Mouse (Mus musculus) adrenal gland, postnatal 4 days (tissue): ENCODE results near the gene Tk1. TPM values are rescaled to one million over a fixed set of nuclear protein-coding genes. Genes with fewer than 3 reads are reported as not detected.

Source experiments
- DNase-seq, 2 experiments: peaks; one replicate each; pipeline ENCODE4 v3.0.0; 2021 to 2022; ENCODE audit warnings: low spot score in 2 of 2, mixed read lengths in 2 of 2
- total RNA-seq, 2 experiments: library from RNA; stranded (reverse); gene quantifications; 2 replicates each; pipeline ENCODE4 v1.2.3; 2021

Gene Tk1
- total RNA-seq, 2 experiments from 2014 or later: 78.3 to 82.1 TPM

DNA sequence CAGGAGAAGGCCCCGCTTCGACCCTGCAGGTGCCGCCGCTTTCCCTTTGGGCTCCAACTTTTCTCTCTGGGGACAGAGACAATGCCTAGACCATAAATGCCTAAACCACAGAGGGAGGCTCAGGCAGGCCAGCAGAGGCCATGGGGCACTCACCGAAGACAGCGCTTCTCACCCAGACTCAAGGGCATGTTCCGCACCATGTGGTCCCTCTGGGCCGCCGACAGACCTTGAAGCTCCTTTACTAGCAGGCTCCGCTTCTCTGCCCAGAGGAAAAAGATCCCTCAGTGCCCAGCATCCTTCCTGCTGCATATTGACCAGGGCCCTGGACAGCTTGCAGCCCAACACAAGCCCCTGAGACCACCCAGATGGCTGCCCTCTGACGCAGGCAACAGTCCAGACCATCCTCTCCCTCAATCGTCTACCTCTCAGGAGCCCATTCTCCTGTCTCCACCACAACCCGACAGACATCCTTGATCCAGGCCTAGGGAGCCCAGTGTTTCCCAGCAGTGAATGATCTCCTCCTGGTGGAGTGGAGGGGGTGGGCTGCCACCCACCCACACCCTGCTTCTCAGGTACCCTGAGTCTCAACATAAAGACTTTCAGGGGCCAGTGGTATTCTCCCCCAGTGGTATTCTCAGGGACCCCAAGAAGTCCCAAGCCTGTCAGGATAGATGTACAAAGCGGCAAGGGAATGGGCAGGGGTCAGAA lies 49.7 kb downstream of the Tk1 start:
- no peak for DNase-seq

DNA sequence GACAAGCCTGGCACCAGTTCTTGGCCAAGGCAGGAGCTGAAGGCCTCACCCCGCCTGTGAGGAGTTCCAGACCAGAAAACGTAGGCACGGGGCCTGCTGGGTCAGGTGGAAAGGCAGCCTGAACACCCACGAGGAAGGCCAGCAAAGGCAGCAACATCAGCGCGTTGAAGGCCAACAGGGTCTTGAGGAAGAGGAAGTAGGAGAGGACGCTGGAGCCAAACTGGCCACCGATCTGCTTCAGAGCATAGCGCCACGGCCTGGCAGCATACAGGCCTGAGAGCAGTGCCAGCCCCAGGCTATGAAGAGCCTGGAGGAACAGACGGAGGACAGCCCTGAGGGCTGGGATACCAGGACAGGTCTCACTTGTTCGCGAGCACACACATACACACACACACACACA lies 50.4 kb downstream of the Tk1 start:
- DNase-seq: no peak

DNA sequence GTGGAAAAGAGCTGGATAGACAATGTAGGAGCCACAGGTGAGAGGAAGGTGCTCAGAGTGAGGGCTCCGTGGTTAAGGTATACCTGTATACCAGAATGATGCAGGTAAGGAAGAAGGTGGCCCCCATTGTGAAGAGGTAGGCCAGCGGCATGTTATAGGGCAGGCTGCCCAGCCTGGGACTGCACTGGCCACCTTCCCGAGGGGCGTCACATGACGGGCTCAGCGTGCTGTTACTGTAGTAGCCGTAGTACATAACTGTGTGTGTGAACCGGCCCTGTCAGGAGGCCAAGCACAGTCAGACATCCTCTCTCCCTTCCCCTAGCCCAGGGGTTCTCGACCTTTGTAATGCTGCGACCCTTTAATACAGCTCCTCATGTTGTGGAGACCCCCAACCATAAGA lies 51.0 kb downstream of the Tk1 start:
- DNase-seq: no peak

DNA sequence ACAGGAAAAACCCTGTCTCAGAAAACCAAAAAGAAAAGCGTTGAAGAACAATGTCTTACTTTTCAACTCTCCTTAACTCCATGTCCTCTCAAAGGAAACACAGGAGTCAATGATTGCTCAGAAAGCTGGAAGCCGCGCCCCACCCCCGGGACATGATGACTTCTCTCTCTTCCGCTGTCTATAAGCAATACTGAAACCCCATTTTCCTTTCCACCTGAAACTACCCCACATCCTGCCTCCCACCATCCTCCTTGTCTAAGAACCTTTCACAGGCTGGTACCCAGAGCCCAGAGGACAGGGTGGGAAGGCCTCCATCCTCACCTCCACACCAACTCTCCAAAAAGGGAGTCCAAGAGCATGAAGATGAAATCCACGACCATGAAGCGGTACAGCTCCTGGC lies 53.5 kb downstream of the Tk1 start:
- no peak for DNase-seq

DNA sequence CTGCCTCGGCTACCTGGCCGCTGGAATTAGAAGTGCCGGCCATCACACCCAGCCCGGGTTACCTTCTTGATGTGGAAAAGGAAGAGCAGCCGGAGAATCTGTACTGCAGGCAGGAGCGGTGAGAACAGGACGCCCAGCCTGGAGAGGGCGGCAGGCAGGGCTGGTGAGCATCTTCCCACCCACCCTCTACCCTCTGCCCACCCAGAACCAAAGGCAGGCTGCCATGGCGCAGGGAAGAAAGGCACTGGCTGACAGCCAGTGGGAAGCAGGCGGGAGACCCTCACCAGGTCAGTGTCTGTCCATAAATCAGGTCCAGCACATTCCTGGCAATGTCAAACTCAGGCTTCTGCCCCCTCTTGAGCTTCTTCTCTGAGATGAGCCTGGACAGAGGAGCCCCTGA lies 55.5 kb downstream of the Tk1 start:
- peak in 1 of 2 experiments; percentile 2 for DNase-seq

DNA sequence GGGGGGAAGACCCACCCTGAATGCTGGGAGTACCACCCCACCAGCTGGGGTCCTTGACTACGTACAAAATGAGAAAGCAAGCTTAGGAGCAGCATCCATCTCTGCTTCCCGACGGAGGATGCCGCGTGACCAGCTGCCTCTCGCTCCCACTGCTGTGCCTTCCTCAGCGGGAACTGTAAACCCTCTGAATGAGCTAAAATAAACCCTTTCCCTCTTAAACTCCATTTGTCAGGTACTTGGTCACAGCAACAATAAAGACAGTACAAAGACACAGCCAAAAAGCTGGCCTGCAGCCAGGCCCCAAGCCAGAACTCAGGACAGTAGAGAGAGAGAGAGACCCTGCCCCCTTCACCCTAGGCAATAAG lies 56.2 kb downstream of the Tk1 start:
- no peak for DNase-seq

DNA sequence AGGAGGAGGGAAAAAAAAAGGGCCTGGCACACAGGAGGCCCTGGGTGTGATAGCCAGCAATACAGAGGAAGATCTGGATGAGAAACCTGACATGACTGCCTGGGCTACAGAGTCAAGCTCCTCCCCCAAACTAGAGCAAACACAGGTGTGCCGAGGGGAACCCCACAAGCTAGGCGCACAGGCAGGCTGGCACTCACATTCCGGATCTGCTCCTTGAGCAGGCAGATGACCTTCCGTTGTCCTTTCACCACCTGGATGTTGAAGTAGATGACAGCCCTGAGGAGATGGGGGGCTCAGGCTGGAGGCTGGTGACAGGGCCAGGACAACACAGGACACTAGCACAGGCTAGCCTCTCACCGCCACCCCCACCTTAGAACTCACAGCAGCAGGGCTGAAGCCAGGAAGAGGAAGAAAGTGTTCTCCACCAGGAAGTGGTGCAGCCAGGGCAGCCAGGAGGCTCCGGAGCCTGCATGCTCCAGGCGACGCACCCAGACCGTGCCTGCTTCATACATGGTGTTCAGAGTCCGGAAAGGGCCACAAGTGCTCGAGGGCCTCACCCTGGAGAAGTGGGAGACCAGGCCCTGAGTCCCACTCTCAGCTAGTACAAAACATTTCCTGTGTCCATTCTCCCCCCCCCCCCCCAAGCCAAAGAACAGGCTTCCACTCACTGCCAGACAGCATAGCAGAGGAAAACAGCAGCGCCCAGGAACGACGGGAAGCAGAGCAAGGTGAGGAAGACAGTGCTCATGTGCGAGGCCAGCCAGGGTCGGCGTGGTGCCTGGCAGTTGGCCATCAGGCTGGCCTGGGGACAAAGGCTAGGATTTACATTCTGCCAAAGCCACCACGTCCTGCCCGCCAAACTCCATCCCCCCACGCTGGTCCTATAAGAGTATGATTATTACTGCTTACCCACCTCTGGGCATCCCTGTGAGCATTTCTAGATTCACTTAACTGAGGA lies 56.9 kb downstream of the Tk1 start:
- no peak for DNase-seq

DNA sequence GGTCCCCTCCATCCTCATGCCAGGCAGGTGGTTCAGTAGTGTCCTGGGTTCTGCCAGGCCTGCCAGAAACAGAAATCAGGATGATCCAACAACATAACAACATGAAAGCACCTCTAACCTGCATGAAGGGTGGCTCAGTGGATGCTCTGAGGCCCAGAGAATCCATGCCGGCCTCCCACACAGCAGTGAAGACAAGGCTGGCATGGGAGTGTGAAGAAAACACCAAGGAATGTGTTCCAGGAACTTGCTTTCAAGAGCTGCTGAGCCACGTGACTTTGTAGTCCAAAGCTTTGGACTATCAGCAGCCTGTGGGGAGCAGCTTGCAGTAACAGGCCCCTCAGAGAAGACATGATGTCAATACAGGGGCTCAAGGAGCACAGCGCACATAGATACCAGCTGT lies 59.6 kb downstream of the Tk1 start:
- DNase-seq: peak in 1 of 2 experiments; percentile 2

Other genes with a start within 250 kb of the Tk1 start
- 10 to 100 TPM; 28.4 to 29.9 TPM for gene Tnrc6c, start 171.8 kb downstream of the Tk1 start, total RNA-seq
- gene Tmc8, start 44.0 kb downstream of the Tk1 start, total RNA-seq: 1 to 10 TPM; 7.1 to 7.6 TPM
- gene Tmc6, start 43.9 kb downstream of the Tk1 start, total RNA-seq: 10 to 100 TPM; 49.7 to 55.0 TPM
- gene 6030468B19Rik, start 28.4 kb downstream of the Tk1 start, total RNA-seq: 1 to 10 TPM in 1 of 2 experiments, under 1 TPM in 1; 0.87 to 1.7 TPM
- gene Gm20708, start 16.4 kb downstream of the Tk1 start, total RNA-seq: 1 to 10 TPM; 2.1 to 3.0 TPM
- 10 to 100 TPM; 81.3 to 86.8 TPM for gene Syngr2, start 16.4 kb downstream of the Tk1 start, total RNA-seq
- 10 to 100 TPM; 18.1 to 21.7 TPM for gene Afmid, start 168 bp downstream of the Tk1 start, total RNA-seq
- 10 to 100 TPM; 43.4 to 43.8 TPM for gene Birc5, start 23.2 kb upstream of the Tk1 start, total RNA-seq
- not detected for gene Tmem235, start 34.7 kb upstream of the Tk1 start, total RNA-seq
- gene Tha1, start 47.4 kb upstream of the Tk1 start, total RNA-seq: 10 to 100 TPM; 15.1 to 15.6 TPM
- 10 to 100 TPM; 11.8 to 12.7 TPM for gene Socs3, start 144.0 kb upstream of the Tk1 start, total RNA-seq
- gene Pgs1, start 160.2 kb upstream of the Tk1 start, total RNA-seq: 10 to 100 TPM; 39.1 to 40.4 TPM